8 mouse cellular contexts compared by ENCODE assay signal in genomic region chr1:138136373-138136779, GRCm38 (mm10). TPM values are rescaled to one million over a fixed set of nuclear protein-coding genes. Genes with fewer than 3 reads are reported as not detected.
DNase-seq lines count a peak whose midpoint lies in the region; ATAC-seq and TF ChIP-seq lines count a peak whose summit lies in the region.

No protein-coding gene starts in this region.

- peak; percentile 95 for DNase-seq in T-cell, adult 2 months (ENCODE audit: low spot score)
- DNase-seq in gastrocnemius, postnatal 14 days = peak; percentile 7
- DNase-seq in left cerebral cortex, postnatal 14 days (ENCODE audit: low spot score in 2 of 2) = peak; percentile 76 to 84
- DNase-seq in right cerebral cortex, adult 2 months (ENCODE audit: low spot score in 2 of 2) = peak; percentile 72 to 80
- no peak for DNase-seq in urinary bladder, adult 2 months (ENCODE audit: low spot score)

- no peak overlapping the region for H3K27ac ChIP-seq in cortical plate, adult 2 months (ENCODE audit: insufficient read depth, low read length)
- no peak overlapping the region; the same call in 1 of the 2 replicates for H3K27ac ChIP-seq in intestine, embryonic 16.5 days (ENCODE audit: low read length)

- 51% methylated on average over 17 of the region's 17 CpGs for WGBS in intestine, embryonic 16.5 days

- no peak overlapping the region for H3K9ac ChIP-seq in intestine, embryonic 16.5 days (ENCODE audit: low read depth, low read length)

- ATAC-seq in intestine, embryonic 16.5 days = no peak
- ATAC-seq in megakaryocyte, adult 5-6 weeks (ENCODE audit: poor library complexity, severe bottlenecking) = peak; percentile 88

- H3K27me3 ChIP-seq in intestine, embryonic 16.5 days (replicated peaks; ENCODE audit: control insufficient read depth, insufficient read depth, low read length) = no peaks in the 10 kb centered on the region

- no peaks in the 10 kb centered on the region for H3K4me1 ChIP-seq in cortical plate, adult 2 months (ENCODE audit: control insufficient read depth, insufficient read depth, low read length)
- no peaks in the 10 kb centered on the region for H3K4me1 ChIP-seq in intestine, embryonic 16.5 days (ENCODE audit: control insufficient read depth, insufficient read depth, low read length)

- no peak for TF ChIP-seq POLR2A in cortical plate, adult 2 months (IDR thresholded peaks at IDR 0.05; ENCODE audit: extremely low read depth, insufficient read depth, low read length)

- H3K4me2 ChIP-seq in intestine, embryonic 16.5 days (ENCODE audit: low read depth, low read length) = peak overlapping the region; percentile 14; the same call in 1 of the 2 replicates

- no peaks in the 10 kb centered on the region for H3K36me3 ChIP-seq in intestine, embryonic 16.5 days (ENCODE audit: control insufficient read depth, insufficient read depth, low read length)

- H3K9me3 ChIP-seq in intestine, embryonic 16.5 days (ENCODE audit: control insufficient read depth, low read length) = no peaks in the 10 kb centered on the region

- H3K4me3 ChIP-seq in cortical plate, adult 2 months (ENCODE audit: insufficient read depth, low read length) = peak overlapping the region; percentile 24
- H3K4me3 ChIP-seq in intestine, embryonic 16.5 days (ENCODE audit: low read length) = no peak overlapping the region

- no peak for TF ChIP-seq CTCF in cortical plate, adult 2 months (IDR thresholded peaks at IDR 0.05; ENCODE audit: extremely low read depth, insufficient read depth, low read length)

- intact Hi-C loops in gastrocnemius, postnatal 14 days (cut with DNase I; ENCODE audit: low total_unique reads) = no loop called here
- intact Hi-C loops in left cerebral cortex, postnatal 14 days (cut with DNase I) = no loop called here

RNA-seq across cellular contexts. Expression of gene Ptprc, which starts 39.1 kb away (rescaled TPM):
- polyA plus RNA-seq in cortical plate, adult 2 months (2012; rRNA removed) = 2.4 and 2.9 TPM in 2 replicates
- total RNA-seq in gastrocnemius, postnatal 14 days (2021) = 1 to 10 TPM; 1.3 to 1.6 TPM
- polyA plus RNA-seq in intestine, embryonic 16.5 days (2015; fragmentation: Nextera tagmentation; extraction: Ambion mirVana) = 4.8 and 5.1 TPM in 2 replicates
- total RNA-seq in left cerebral cortex, postnatal 14 days (2021) = 1 to 10 TPM; 2.3 to 2.5 TPM
- total RNA-seq in megakaryocyte, adult 5-6 weeks (2015) = 547 TPM in 2 replicates
- 704 and 786 TPM in 2 replicates for total RNA-seq in megakaryocyte, adult 5-6 weeks (2017)
- 11.8 and 12.3 TPM in 2 replicates for polyA plus RNA-seq in urinary bladder, adult 2 months (2012; rRNA removed)

Comparison
In these comparisons a context has a peak if more than half of its experiments do, and no peak if none do; other contexts are left out.
1. RNA of gene Ptprc, which starts 39.1 kb away (total RNA-seq): 547 to 786 TPM in megakaryocyte, adult 5-6 weeks; 2.3 to 2.5 TPM in left cerebral cortex, postnatal 14 days and 1.3 to 1.6 TPM in gastrocnemius, postnatal 14 days; every median in the first group is over 100 times any median in the second.